Mouse (Mus musculus) limb, embryonic 14.5 days (tissue): ENCODE results near the gene Ankfn1. TPM values are rescaled to one million over a fixed set of nuclear protein-coding genes. Genes with fewer than 3 reads are reported as not detected.
A peak's percentile ranks its signal among the peaks of the same experiment; 100 is the strongest.

Experiments used
- ATAC-seq: fragments of 200-750 bp; cut with Nextera tagmentation; 2 replicates; pipeline ENCODE4 v1.8.0; 2017; ENCODE audit warnings: low read depth, moderate number of reproducible peaks, moderate TSS enrichment; ENCODE audit not compliant: low FRiP score
- DNase-seq: peaks from one replicate; pipeline ENCODE4 v3.0.0-alpha.2; 2015; ENCODE audit warnings: low spot score
- H3K27ac ChIP-seq: fragments of 300-500 bp; sonication (generic); replicated peaks from 2 replicates; pipeline ENCODE4 v1.5.1; 2014; ENCODE audit warnings: low read depth, mild to moderate bottlenecking, low read length, moderate library complexity, mixed read lengths
- H3K27me3 ChIP-seq: fragments of 300-500 bp; sonication (generic); 2 replicates; pipeline ENCODE4 v1.6.1; 2014; ENCODE audit warnings: low read length, mixed read lengths; ENCODE audit not compliant: control insufficient read depth, insufficient read depth
- H3K36me3 ChIP-seq: fragments of 300-500 bp; sonication (generic); 2 replicates; pipeline ENCODE4 v1.6.1; 2014; ENCODE audit warnings: mild to moderate bottlenecking, low read length, moderate library complexity, mixed read lengths; ENCODE audit not compliant: control insufficient read depth, insufficient read depth
- H3K4me1 ChIP-seq: fragments of 300-500 bp; sonication (generic); 2 replicates; pipeline ENCODE4 v1.6.1; 2014; ENCODE audit warnings: antibody characterized with exemption, low read length, mixed read lengths; ENCODE audit not compliant: control insufficient read depth, insufficient read depth
- H3K4me2 ChIP-seq: fragments of 300-500 bp; sonication (generic); replicated peaks from 2 replicates; pipeline ENCODE4 v1.6.1; 2014; ENCODE audit warnings: low read depth, mild to moderate bottlenecking, low read length, moderate library complexity; ENCODE audit not compliant: severe bottlenecking
- H3K4me3 ChIP-seq: fragments of 300-500 bp; sonication (generic); replicated peaks from 2 replicates; pipeline ENCODE4 v1.5.1; 2014; ENCODE audit warnings: low read length
- H3K9ac ChIP-seq: fragments of 300-500 bp; sonication (generic); 2 replicates; pipeline ENCODE4 v1.6.1; 2014; ENCODE audit warnings: mild to moderate bottlenecking, low read depth, low read length, moderate library complexity; ENCODE audit not compliant: severe bottlenecking
- H3K9me3 ChIP-seq: fragments of 300-500 bp; sonication (generic); 2 replicates; pipeline ENCODE4 v1.6.1; 2016; ENCODE audit warnings: low read length; ENCODE audit not compliant: control insufficient read depth
- POLR2A ChIP-seq: fragments of 200-500 bp; IDR thresholded peaks from 2 replicates; pipeline ENCODE4 v1.8.0; 2012; ENCODE audit warnings: inconsistent platforms, mild to moderate bottlenecking, moderate library complexity, borderline replicate concordance; ENCODE audit not compliant: insufficient read depth, insufficient read length; ENCODE audit errors: extremely low read depth
- WGBS: fragments of 180-500 bp; shearing (Covaris S2); extraction: QIAGEN DNeasy Blood & Tissue Kit; methylation state at CpG from one replicate; pipeline ENCODE4 v1.1.7; 2014; 5-methylcytosine and 5-hydroxymethylcytosine counted together
- polyA plus RNA-seq, 2 experiments: library from polyadenylated mRNA; depleted of rRNA in 1 of 2; stranded (reverse) in 1 of 2; unstranded in 1 of 2; fragments of >200 nt; fragmentation: Nextera tagmentation in 1 of 2; extraction: Ambion mirVana in 1 of 2; gene quantifications; 2 replicates each; pipeline versions ENCODE4 v1.2.1 to v1.2.3; 2012 to 2014

Gene Ankfn1
- polyA plus RNA-seq, 2 experiments: 0.36 to 0.61 TPM

DNA sequence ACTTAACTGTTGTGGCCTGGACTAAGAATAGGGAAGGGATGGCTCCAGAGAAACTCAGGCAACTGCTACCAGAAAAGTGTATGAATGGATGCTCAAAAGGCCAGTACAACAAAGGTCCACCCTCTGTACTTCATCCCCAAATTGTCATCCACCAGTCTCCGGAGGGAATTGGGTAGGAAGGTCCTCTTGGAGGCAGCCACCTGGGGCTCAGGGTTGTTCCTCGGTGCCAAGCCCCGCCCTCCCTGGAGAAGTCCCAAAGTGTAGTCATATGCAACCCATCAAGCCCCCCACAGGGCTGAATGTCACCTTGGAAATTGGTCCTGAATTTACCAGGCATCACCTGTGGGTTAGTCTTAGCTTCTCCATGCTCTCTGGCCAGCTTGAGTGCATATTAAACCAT is 413.5 kb downstream of the Ankfn1 start:
- no peak for TF ChIP-seq POLR2A
- Histone ChIP-seq H3K36me3 (no peaks in the 10 kb centered on the region), H3K4me2 (no peak overlapping the region), H3K9ac (no peak overlapping the region), H3K27ac (no peak overlapping the region), H3K9me3 (no peaks in the 10 kb centered on the region), H3K4me3 (no peak overlapping the region), H3K27me3 (no peaks in the 10 kb centered on the region), H3K4me1 (no peaks in the 10 kb centered on the region)
- DNase-seq (no peak), ATAC-seq (no peak)
- 78% methylated on average over 3 of the region's 3 CpGs for WGBS

GRCm38 (mm10) chr11:89360895-89361294 is 416.6 kb downstream of the Ankfn1 start:
- Histone ChIP-seq H3K4me2 (no peak overlapping the region), H3K4me1 (peaks cover 5% of the 10 kb centered on the region), H3K27ac (no peak overlapping the region), H3K9ac (no peak overlapping the region), H3K9me3 (no peaks in the 10 kb centered on the region), H3K27me3 (no peaks in the 10 kb centered on the region), H3K36me3 (no peaks in the 10 kb centered on the region), H3K4me3 (no peak overlapping the region)
- ATAC-seq: no peak
- WGBS: 83% methylated on average over 3 of the region's 3 CpGs
- no peak for TF ChIP-seq POLR2A
- no peak for DNase-seq

GRCm38 (mm10) chr11:89358546-89358945 is 418.9 kb downstream of the Ankfn1 start:
- ATAC-seq: no peak

GRCm38 (mm10) chr11:89356479-89356878 is 421.0 kb downstream of the Ankfn1 start:
- H3K36me3 ChIP-seq: no peaks in the 10 kb centered on the region
- no peak for ATAC-seq
- no peak for TF ChIP-seq POLR2A
- no peak overlapping the region for H3K4me2 ChIP-seq
- H3K27me3 ChIP-seq: no peaks in the 10 kb centered on the region
- H3K4me3 ChIP-seq: no peak overlapping the region
- no peak overlapping the region for H3K27ac ChIP-seq
- WGBS: 71% methylated on average over 2 of the region's 2 CpGs
- peaks cover 10% of the 10 kb centered on the region for H3K4me1 ChIP-seq
- DNase-seq: no peak
- H3K9me3 ChIP-seq: no peaks in the 10 kb centered on the region
- no peak overlapping the region for H3K9ac ChIP-seq

More at GRCm38 (mm10) chr11:89358546-89358945, 418.9 kb downstream of the Ankfn1 start:
- no peak overlapping the region for H3K9ac ChIP-seq
- peaks cover 10% of the 10 kb centered on the region for H3K4me1 ChIP-seq
- H3K27me3 ChIP-seq: no peaks in the 10 kb centered on the region
- 51% methylated on average over 5 of the region's 5 CpGs for WGBS
- no peaks in the 10 kb centered on the region for H3K9me3 ChIP-seq
- H3K4me3 ChIP-seq: no peak overlapping the region
- no peak overlapping the region for H3K27ac ChIP-seq
- TF ChIP-seq POLR2A: no peak
- DNase-seq: no peak
- no peak overlapping the region for H3K4me2 ChIP-seq
- no peaks in the 10 kb centered on the region for H3K36me3 ChIP-seq

DNA sequence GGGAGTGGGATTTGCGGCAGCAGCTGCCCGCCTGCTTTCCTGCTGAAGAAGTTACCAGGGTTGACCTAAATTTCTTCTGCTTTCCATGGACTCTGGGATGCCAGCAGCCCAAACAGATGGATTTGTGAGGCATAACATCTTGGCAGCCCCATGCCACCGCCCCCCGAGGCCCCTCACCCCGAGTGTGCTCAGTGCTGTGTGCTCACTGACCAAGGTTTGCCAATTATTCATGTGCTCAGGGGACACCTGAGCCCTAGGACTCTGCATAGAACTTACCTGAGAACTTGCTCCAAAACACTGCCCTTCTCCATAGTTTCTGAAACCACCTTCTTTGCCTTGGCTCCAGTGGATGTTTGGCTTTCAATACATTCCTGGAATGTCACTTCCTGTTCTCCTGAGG is 421.4 kb downstream of the Ankfn1 start:
- H3K4me1 ChIP-seq: peaks cover 10% of the 10 kb centered on the region
- DNase-seq: no peak
- H3K4me3 ChIP-seq: no peak overlapping the region
- H3K4me2 ChIP-seq: no peak overlapping the region
- no peaks in the 10 kb centered on the region for H3K9me3 ChIP-seq
- no peaks in the 10 kb centered on the region for H3K36me3 ChIP-seq
- H3K27ac ChIP-seq: no peak overlapping the region
- no peak overlapping the region for H3K9ac ChIP-seq
- 46% methylated on average over 5 of the region's 5 CpGs for WGBS
- ATAC-seq: 0 out of 2 replicates have a peak, but pooled peaks have one; percentile 6
- no peak for TF ChIP-seq POLR2A
- no peaks in the 10 kb centered on the region for H3K27me3 ChIP-seq

DNA sequence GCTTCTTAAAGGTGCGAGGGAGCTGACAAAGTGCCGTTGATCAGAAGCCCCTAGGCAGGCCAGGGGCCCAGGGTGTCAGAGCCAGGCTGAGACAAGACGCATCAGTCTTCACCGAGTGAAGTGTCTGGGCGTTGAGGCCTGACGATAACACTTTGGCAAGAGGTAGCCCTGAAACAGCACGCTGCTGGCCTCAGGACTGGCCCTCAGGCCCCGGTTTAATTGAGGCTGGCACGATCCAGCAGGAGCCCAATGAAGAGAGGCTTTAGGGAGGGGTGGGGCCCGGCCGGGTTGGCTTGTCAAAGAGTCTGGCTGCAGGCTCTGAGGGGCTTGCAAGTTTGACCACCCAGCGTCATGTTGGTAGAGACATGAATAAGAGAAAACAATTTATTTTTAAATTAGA is 437.2 kb downstream of the Ankfn1 start:
- H3K9ac ChIP-seq: no peak overlapping the region
- ATAC-seq: no peak
- no peaks in the 10 kb centered on the region for H3K9me3 ChIP-seq
- no peak for TF ChIP-seq POLR2A
- H3K4me2 ChIP-seq: no peak overlapping the region
- H3K27ac ChIP-seq: no peak overlapping the region
- H3K4me3 ChIP-seq: no peak overlapping the region
- H3K4me1 ChIP-seq: peaks cover 10% of the 10 kb centered on the region
- 20% methylated on average over 12 of the region's 12 CpGs for WGBS
- H3K27me3 ChIP-seq: no peaks in the 10 kb centered on the region
- no peak for DNase-seq
- no peaks in the 10 kb centered on the region for H3K36me3 ChIP-seq

Other genes starting within 250 kb of the Ankfn1 start
- gene Pctp, start 225.2 kb upstream of the Ankfn1 start, polyA plus RNA-seq (2012; rRNA removed): 3.9 TPM in 2 replicates
- 2.3 and 2.8 TPM in 2 replicates for gene Pctp, start 225.2 kb upstream of the Ankfn1 start, polyA plus RNA-seq (2014; fragmentation: Nextera tagmentation; extraction: Ambion mirVana)